Mouse (Mus musculus) cortical plate, adult 2 months (tissue): ENCODE measurements at regions not wholly inside any gene's neighbourhood (a gene's known extent, or its start where the extent isn't known, plus 50 kb on each side); places are given as distances from the start of the nearest gene placed in this dataset.

Experiments used
- H3K27ac ChIP-seq: fragments of 200-500 bp; 2 replicates; pipeline ENCODE4 v1.5.1; 2012; ENCODE audit warnings: low read length, control low read depth, inconsistent platforms; ENCODE audit not compliant: insufficient read depth
- H3K4me1 ChIP-seq: fragments of 200-500 bp; 2 replicates; pipeline ENCODE4 v1.6.1; 2011; ENCODE audit warnings: low read length; ENCODE audit not compliant: control insufficient read depth, insufficient read depth
- H3K4me3 ChIP-seq: fragments of 200-500 bp; 2 replicates; pipeline ENCODE4 v1.5.1; 2011; ENCODE audit warnings: mild to moderate bottlenecking, low read length, control low read depth; ENCODE audit not compliant: insufficient read depth
- CTCF ChIP-seq: fragments of 200-500 bp; IDR thresholded peaks from 2 replicates; pipeline ENCODE4 v1.5.1; 2011; ENCODE audit warnings: mild to moderate bottlenecking, control low read depth, low read length; ENCODE audit not compliant: insufficient read depth; ENCODE audit errors: extremely low read depth
- POLR2A ChIP-seq: fragments of 200-500 bp; IDR thresholded peaks from 2 replicates; pipeline ENCODE4 v1.6.1; 2011; ENCODE audit warnings: mild to moderate bottlenecking, low read length, control low read depth; ENCODE audit not compliant: insufficient read depth; ENCODE audit errors: extremely low read depth

- no peaks in the 10 kb centered on the region for H3K4me1 ChIP-seq
- H3K27ac ChIP-seq = no peak overlapping the region
- TF ChIP-seq CTCF (no peak), POLR2A (no peak)
- H3K4me3 ChIP-seq = no peak overlapping the region
Observed at GRCm38 (mm10) chr2:38420498-38420897, 81.4 kb downstream of the Lhx2 start.

- TF ChIP-seq POLR2A (no peak), CTCF (no peak)
- Histone ChIP-seq H3K4me3 (no peak overlapping the region), H3K4me1 (no peaks in the 10 kb centered on the region), H3K27ac (no peak overlapping the region)
Observed at GRCm38 (mm10) chr2:38422406-38422805, 83.3 kb downstream of the Lhx2 start.

- TF ChIP-seq CTCF = no peak
- TF ChIP-seq POLR2A = no peak
- Histone ChIP-seq H3K27ac (no peak overlapping the region), H3K4me3 (no peak overlapping the region)
Observed at GRCm38 (mm10) chr2:38423886-38424277, 84.8 kb downstream of the Lhx2 start.

GRCm38 (mm10) chr2:38424278-38424931 lies 85.3 kb downstream of the Lhx2 start:
- H3K27ac ChIP-seq = no peak overlapping the region
- H3K4me1 ChIP-seq = no peaks in the 10 kb centered on the region
- no peak for TF ChIP-seq POLR2A
- TF ChIP-seq CTCF = no peak
- H3K4me3 ChIP-seq = no peak overlapping the region

More at GRCm38 (mm10) chr2:38423886-38424277, 84.8 kb downstream of the Lhx2 start:
- no peaks in the 10 kb centered on the region for H3K4me1 ChIP-seq

GRCm38 (mm10) chr2:38424976-38425375 lies 85.9 kb downstream of the Lhx2 start:
- no peak for TF ChIP-seq POLR2A
- TF ChIP-seq CTCF = no peak
- Histone ChIP-seq H3K4me3 (no peak overlapping the region), H3K4me1 (no peaks in the 10 kb centered on the region), H3K27ac (no peak overlapping the region)

- H3K4me1 ChIP-seq = no peaks in the 10 kb centered on the region
- peak; percentile 77 for TF ChIP-seq CTCF
- TF ChIP-seq POLR2A = no peak
- H3K27ac ChIP-seq = no peak overlapping the region
- no peak overlapping the region for H3K4me3 ChIP-seq
Observed at GRCm38 (mm10) chr2:38429752-38430378, 81.6 kb upstream of the Nek6 start.

GRCm38 (mm10) chr2:38431546-38431945 lies 79.9 kb upstream of the Nek6 start:
- TF ChIP-seq CTCF (no peak), POLR2A (no peak)
- Histone ChIP-seq H3K27ac (no peak overlapping the region), H3K4me1 (no peaks in the 10 kb centered on the region), H3K4me3 (no peak overlapping the region)

- Histone ChIP-seq H3K27ac (no peak overlapping the region), H3K4me1 (no peaks in the 10 kb centered on the region), H3K4me3 (no peak overlapping the region)
- TF ChIP-seq CTCF (peak; percentile 33; the same call in 1 of the 2 replicates), POLR2A (no peak)
Observed at GRCm38 (mm10) chr2:38433736-38434135, 77.7 kb upstream of the Nek6 start.

GRCm38 (mm10) chr2:38436701-38437100 lies 74.7 kb upstream of the Nek6 start:
- TF ChIP-seq CTCF (no peak), POLR2A (no peak)
- no peak overlapping the region for H3K27ac ChIP-seq
- no peaks in the 10 kb centered on the region for H3K4me1 ChIP-seq
- no peak overlapping the region for H3K4me3 ChIP-seq

- Histone ChIP-seq H3K4me3 (no peak overlapping the region), H3K4me1 (no peaks in the 10 kb centered on the region), H3K27ac (no peak overlapping the region)
- TF ChIP-seq POLR2A (no peak), CTCF (no peak)
Observed at GRCm38 (mm10) chr2:38439191-38439590, 72.3 kb upstream of the Nek6 start.

- no peak for TF ChIP-seq POLR2A
- TF ChIP-seq CTCF = no peak
- no peaks in the 10 kb centered on the region for H3K4me1 ChIP-seq
Observed at GRCm38 (mm10) chr2:38439973-38440372, 71.5 kb upstream of the Nek6 start.

More at GRCm38 (mm10) chr2:38439973-38440372, 71.5 kb upstream of the Nek6 start:
- H3K27ac ChIP-seq = no peak overlapping the region
- H3K4me3 ChIP-seq = no peak overlapping the region
